Mouse (Mus musculus): ENCODE data around the gene Prcd.
"Not testable (repeated sequence)": the region's sequence is repeated elsewhere in the genome, so short reads cannot be mapped to it uniquely, and the experiment has no call there.

The Prcd gene

GRCm38 (mm10) chr11:116653234-116653633 lies at the start of gene Prcd:
Prcd (plus strand) TSS chr11:116653534.
- DNase-seq (ENCODE audit: low spot score in 2 of 2), result no peak

GRCm38 (mm10) chr11:116604097-116604496 lies 49.2 kb upstream of the Prcd start:
- no peak for DNase-seq (ENCODE audit: low spot score in 2 of 2)

GRCm38 (mm10) chr11:116607717-116608116 lies 45.6 kb upstream of the Prcd start:
- DNase-seq (ENCODE audit: low spot score in 2 of 2), result no peak

- no peak for DNase-seq (ENCODE audit: low spot score in 2 of 2)
Measured at GRCm38 (mm10) chr11:116609965-116610630, 43.2 kb upstream of the Prcd start.

GRCm38 (mm10) chr11:116611168-116611567 lies 42.2 kb upstream of the Prcd start:
- not testable (repeated sequence) for DNase-seq (ENCODE audit: low spot score in 2 of 2)

GRCm38 (mm10) chr11:116611883-116612282 lies 41.5 kb upstream of the Prcd start:
- DNase-seq (ENCODE audit: low spot score in 2 of 2), result no peak

GRCm38 (mm10) chr11:116612554-116612953 lies 40.8 kb upstream of the Prcd start:
- no peak for DNase-seq (ENCODE audit: low spot score in 2 of 2)

GRCm38 (mm10) chr11:116613234-116613633 lies 40.1 kb upstream of the Prcd start:
- DNase-seq (ENCODE audit: low spot score in 2 of 2), result no peak

GRCm38 (mm10) chr11:116615735-116616437 lies 37.4 kb upstream of the Prcd start:
- DNase-seq (ENCODE audit: low spot score in 2 of 2), result no peak

GRCm38 (mm10) chr11:116616438-116617118 lies 36.8 kb upstream of the Prcd start:
- DNase-seq (ENCODE audit: low spot score in 2 of 2), result no peak

- no peak for DNase-seq (ENCODE audit: low spot score in 2 of 2)
Measured at GRCm38 (mm10) chr11:116617641-116618040, 35.7 kb upstream of the Prcd start.

- DNase-seq (ENCODE audit: low spot score in 2 of 2), result no peak
Measured at GRCm38 (mm10) chr11:116618666-116619065, 34.7 kb upstream of the Prcd start.

GRCm38 (mm10) chr11:116619156-116619555 lies 34.2 kb upstream of the Prcd start:
- peak in 1 of 2 experiments; percentile 49 for DNase-seq (ENCODE audit: low spot score in 2 of 2)

GRCm38 (mm10) chr11:116619561-116619960 lies 33.8 kb upstream of the Prcd start:
- DNase-seq (ENCODE audit: low spot score in 2 of 2), result no peak

- DNase-seq (ENCODE audit: low spot score in 2 of 2), result no peak
Measured at GRCm38 (mm10) chr11:116620073-116620472, 33.3 kb upstream of the Prcd start.

- DNase-seq (ENCODE audit: low spot score in 2 of 2), result no peak
Measured at GRCm38 (mm10) chr11:116620559-116621253, 32.6 kb upstream of the Prcd start.

GRCm38 (mm10) chr11:116621258-116621704 lies 32.1 kb upstream of the Prcd start:
- DNase-seq (ENCODE audit: low spot score in 2 of 2), result peak in 1 of 2 experiments; percentile 72

GRCm38 (mm10) chr11:116623281-116624124 lies 29.8 kb upstream of the Prcd start:
- no peak for DNase-seq (ENCODE audit: low spot score in 2 of 2)

- no peak for DNase-seq (ENCODE audit: low spot score in 2 of 2)
Measured at GRCm38 (mm10) chr11:116624131-116624832, 29.1 kb upstream of the Prcd start.
